Mouse (Mus musculus) stomach, embryonic 14.5 days (tissue): ENCODE measurements at regions not wholly inside any gene's neighbourhood (a gene's known extent, or its start where the extent isn't known, plus 50 kb on each side); places are given as distances from the start of the nearest gene placed in this dataset.

ENCODE experiments used
- ATAC-seq: fragments of 200-750 bp; cut with Nextera tagmentation; 2 replicates; pipeline ENCODE4 v1.8.0; 2017; ENCODE audit warnings: low read depth, moderate TSS enrichment; ENCODE audit not compliant: insufficient number of reproducible peaks, insufficient read depth, low FRiP score
- H3K27ac ChIP-seq: fragments of 300-500 bp; sonication (generic); 2 replicates; pipeline ENCODE4 v1.5.1; 2014; ENCODE audit warnings: mild to moderate bottlenecking, low read length, moderate library complexity, mixed read lengths
- H3K27me3 ChIP-seq: fragments of 300-500 bp; sonication (generic); 2 replicates; pipeline ENCODE4 v1.6.1; 2014; ENCODE audit warnings: low read length, control low read depth, mixed read lengths; ENCODE audit not compliant: control insufficient read depth, insufficient read depth
- H3K36me3 ChIP-seq: fragments of 300-500 bp; sonication (generic); 2 replicates; pipeline ENCODE4 v1.6.1; 2014; ENCODE audit warnings: mild to moderate bottlenecking, control low read depth, low read length, moderate library complexity, mixed read lengths; ENCODE audit not compliant: control insufficient read depth, insufficient read depth
- H3K4me1 ChIP-seq: fragments of 300-500 bp; sonication (generic); 2 replicates; pipeline ENCODE4 v1.6.1; 2014; ENCODE audit warnings: low read length, control low read depth, mixed read lengths; ENCODE audit not compliant: control insufficient read depth, insufficient read depth
- H3K4me2 ChIP-seq: fragments of 300-500 bp; sonication (generic); replicated peaks from 2 replicates; pipeline ENCODE4 v1.6.1; 2014; ENCODE audit warnings: low read depth, low read length, control low read depth
- H3K4me3 ChIP-seq: fragments of 300-500 bp; sonication (generic); 2 replicates; pipeline ENCODE4 v1.5.1; 2014; ENCODE audit warnings: low read depth, low read length, control low read depth
- H3K9ac ChIP-seq: fragments of 300-500 bp; sonication (generic); replicated peaks from 2 replicates; pipeline ENCODE4 v1.6.1; 2014; ENCODE audit warnings: low read depth, mild to moderate bottlenecking, control low read depth, low read length, moderate library complexity, mixed read lengths
- H3K9me3 ChIP-seq: fragments of 300-500 bp; sonication (generic); 2 replicates; pipeline ENCODE4 v1.6.1; 2016; ENCODE audit warnings: low read depth, low read length, control low read depth; ENCODE audit not compliant: control insufficient read depth
- WGBS: fragments of 180-500 bp; shearing (Covaris S2); extraction: QIAGEN DNeasy Blood & Tissue Kit; methylation state at CpG from one replicate; pipeline ENCODE4 v1.1.7; 2014; 5-methylcytosine and 5-hydroxymethylcytosine counted together

DNA sequence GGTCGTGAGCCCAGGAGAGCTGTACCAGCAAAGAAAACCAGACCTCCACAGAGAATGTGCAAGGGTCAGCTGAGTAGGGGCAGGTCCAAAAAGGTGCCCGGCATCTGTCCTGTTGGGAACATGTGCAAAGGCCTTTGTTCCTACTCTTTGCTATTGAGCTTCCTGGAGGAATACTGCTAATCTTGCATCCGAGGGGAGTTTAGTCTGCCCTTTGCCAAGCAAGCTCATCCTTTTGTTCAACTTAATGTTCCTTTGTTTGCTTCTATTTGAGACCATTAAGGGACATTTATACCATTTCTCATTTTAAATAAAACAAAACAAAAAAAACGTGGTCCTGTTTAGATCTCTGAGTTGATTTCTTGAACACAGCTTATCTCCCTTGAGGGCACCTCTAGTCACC, 166.6 kb downstream of the Dact1 start:
- Histone ChIP-seq H3K27ac (no peak overlapping the region), H3K9ac (no peak overlapping the region)
- 42% methylated on average over 4 of the region's 4 CpGs for WGBS

DNA sequence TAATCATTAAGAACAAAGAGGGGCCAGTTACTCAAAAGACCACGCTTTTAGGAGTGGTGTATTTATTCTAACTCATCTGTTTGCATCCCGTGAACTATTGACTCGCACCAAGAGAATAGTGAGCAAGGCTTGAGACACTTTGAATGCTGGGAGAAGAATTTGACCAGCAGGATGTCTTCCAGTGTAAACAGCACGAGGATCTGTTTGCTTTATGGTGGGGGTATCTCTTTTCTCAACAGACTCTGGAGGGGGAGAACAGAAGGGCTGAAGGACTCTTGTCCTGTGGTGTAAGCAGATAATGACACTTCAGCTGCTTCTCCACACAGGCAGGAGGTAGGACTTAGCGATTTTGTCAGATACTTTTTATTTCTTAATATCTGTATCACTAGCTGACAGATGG, 168.0 kb downstream of the Dact1 start:
- no peak for ATAC-seq
- H3K36me3 ChIP-seq = no peaks in the 10 kb centered on the region
- 14% methylated on average over 5 of the region's 5 CpGs for WGBS
- no peaks in the 10 kb centered on the region for H3K9me3 ChIP-seq
- no peak overlapping the region for H3K4me2 ChIP-seq
- H3K9ac ChIP-seq = no peak overlapping the region
- H3K27me3 ChIP-seq = no peaks in the 10 kb centered on the region
- no peak overlapping the region for H3K27ac ChIP-seq
- peaks cover 13% of the 10 kb centered on the region for H3K4me1 ChIP-seq
- no peak overlapping the region for H3K4me3 ChIP-seq

More for the DNA sequence above, 166.6 kb downstream of the Dact1 start:
- H3K9me3 ChIP-seq = no peaks in the 10 kb centered on the region
- H3K27me3 ChIP-seq = no peaks in the 10 kb centered on the region
- no peak overlapping the region for H3K4me2 ChIP-seq
- no peaks in the 10 kb centered on the region for H3K36me3 ChIP-seq
- H3K4me3 ChIP-seq = no peak overlapping the region
- no peak for ATAC-seq
- H3K4me1 ChIP-seq = peaks cover 8% of the 10 kb centered on the region; the same call in 1 of the 2 replicates

DNA sequence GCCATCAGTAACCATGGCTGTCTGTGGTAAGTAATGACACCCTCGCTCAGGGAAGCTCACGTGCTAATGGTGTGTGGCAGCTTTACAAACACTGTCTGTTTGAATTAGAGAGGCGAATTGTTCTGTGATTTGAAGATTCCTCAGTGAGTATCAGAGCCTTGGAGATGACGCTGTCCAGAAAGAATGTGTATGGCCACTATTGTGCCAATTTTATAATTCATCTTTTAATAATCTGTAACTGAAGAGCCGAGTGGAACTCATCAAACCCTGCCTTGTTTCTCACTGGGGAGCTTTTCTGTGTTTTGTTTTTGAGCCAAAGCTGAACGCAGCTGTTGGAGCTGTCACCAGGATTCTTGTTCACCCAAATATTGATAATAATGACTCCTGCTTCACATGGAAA, 171.7 kb downstream of the Dact1 start:
- Histone ChIP-seq H3K4me1 (peaks cover 13% of the 10 kb centered on the region), H3K27ac (peak overlapping the region; percentile 77), H3K9me3 (no peaks in the 10 kb centered on the region), H3K4me3 (no peak overlapping the region), H3K27me3 (no peaks in the 10 kb centered on the region), H3K4me2 (no peak overlapping the region), H3K36me3 (no peaks in the 10 kb centered on the region), H3K9ac (no peak overlapping the region)
- ATAC-seq = peak; percentile 57; the same call in 1 of the 2 replicates
- WGBS = 19% methylated on average over 6 of the region's 6 CpGs

- Histone ChIP-seq H3K4me3 (no peak overlapping the region), H3K4me1 (peaks cover 13% of the 10 kb centered on the region), H3K9ac (no peak overlapping the region), H3K27me3 (no peaks in the 10 kb centered on the region), H3K36me3 (no peaks in the 10 kb centered on the region), H3K9me3 (no peaks in the 10 kb centered on the region), H3K4me2 (no peak overlapping the region), H3K27ac (peak overlapping the region; percentile 77)
- 47% methylated on average over 9 of the region's 9 CpGs for whole genome bisulfite sequencing
- ATAC-seq = peak; percentile 26; the same call in 1 of the 2 replicates
Measured at GRCm38 (mm10) chr12:71481899-71482593, 172.4 kb downstream of the Dact1 start.

DNA sequence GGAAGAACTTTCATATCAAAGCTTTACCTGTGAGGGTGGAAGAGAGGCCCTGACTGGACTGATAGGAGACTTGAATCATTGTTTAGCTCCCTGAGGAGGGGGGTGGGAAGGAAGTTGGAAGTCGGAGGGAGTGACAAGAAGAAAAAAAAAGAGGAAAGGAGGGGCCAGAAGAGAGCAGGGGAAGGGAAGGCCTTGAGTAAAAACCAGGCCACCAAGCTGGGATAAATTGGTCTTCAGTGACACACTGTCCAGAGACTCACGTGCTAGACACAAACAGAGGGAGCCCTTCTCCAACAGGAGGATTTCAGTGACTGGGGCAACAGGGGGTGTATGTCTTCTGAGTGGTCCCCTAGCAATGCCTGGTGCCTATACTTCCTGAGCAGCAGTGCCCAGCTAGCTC, 172.9 kb downstream of the Dact1 start:
- no peak overlapping the region for H3K4me3 ChIP-seq
- no peaks in the 10 kb centered on the region for H3K27me3 ChIP-seq
- H3K4me1 ChIP-seq = peaks cover 13% of the 10 kb centered on the region
- ATAC-seq = no peak
- no peaks in the 10 kb centered on the region for H3K36me3 ChIP-seq
- 19% methylated on average over 2 of the region's 2 CpGs for WGBS
- H3K27ac ChIP-seq = peak overlapping the region; percentile 77
- H3K9ac ChIP-seq = no peak overlapping the region
- H3K9me3 ChIP-seq = no peaks in the 10 kb centered on the region
- no peak overlapping the region for H3K4me2 ChIP-seq

- Histone ChIP-seq H3K4me2 (no peak overlapping the region), H3K9ac (no peak overlapping the region), H3K36me3 (no peaks in the 10 kb centered on the region), H3K4me3 (no peak overlapping the region), H3K4me1 (peaks cover 13% of the 10 kb centered on the region), H3K27me3 (no peaks in the 10 kb centered on the region), H3K27ac (no peak overlapping the region), H3K9me3 (no peaks in the 10 kb centered on the region)
- WGBS = 84% methylated on average over 7 of the region's 7 CpGs
- no peak for ATAC-seq
Measured at GRCm38 (mm10) chr12:71483536-71484165, 174.0 kb downstream of the Dact1 start.

DNA sequence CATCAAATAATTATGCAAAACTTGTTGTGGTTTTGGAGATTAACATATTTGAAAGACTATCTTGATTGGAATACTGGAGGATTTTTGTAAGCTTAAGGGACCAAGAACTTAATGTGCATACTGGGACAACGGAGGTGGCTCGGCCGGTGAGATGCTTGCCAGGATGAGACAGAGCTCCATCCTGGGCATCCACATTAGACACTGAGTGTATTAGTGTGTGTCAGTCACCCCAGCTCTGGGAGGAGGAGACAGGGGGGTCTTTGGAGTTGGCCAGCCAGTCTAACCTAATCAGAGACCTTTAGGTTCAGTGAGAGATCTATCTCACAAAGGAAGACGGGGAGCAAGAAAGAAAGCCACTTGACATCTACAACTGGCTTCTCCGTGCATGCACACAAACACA, 174.6 kb downstream of the Dact1 start:
- no peak overlapping the region for H3K4me3 ChIP-seq
- H3K36me3 ChIP-seq = no peaks in the 10 kb centered on the region
- H3K4me1 ChIP-seq = peaks cover 13% of the 10 kb centered on the region
- WGBS = 95% methylated on average over 5 of the region's 5 CpGs
- no peak overlapping the region for H3K27ac ChIP-seq
- H3K9me3 ChIP-seq = no peaks in the 10 kb centered on the region
- H3K4me2 ChIP-seq = no peak overlapping the region
- no peaks in the 10 kb centered on the region for H3K27me3 ChIP-seq
- no peak for ATAC-seq
- H3K9ac ChIP-seq = no peak overlapping the region

GRCm38 (mm10) chr12:71486078-71486477, 176.4 kb downstream of the Dact1 start:
- H3K4me2 ChIP-seq = no peak overlapping the region
- H3K4me3 ChIP-seq = no peak overlapping the region
- WGBS = 83% methylated on average over 12 of the region's 12 CpGs
- no peak overlapping the region for H3K27ac ChIP-seq
- H3K9ac ChIP-seq = no peak overlapping the region
- ATAC-seq = no peak
- no peaks in the 10 kb centered on the region for H3K27me3 ChIP-seq
- no peaks in the 10 kb centered on the region for H3K36me3 ChIP-seq
- peaks cover 16% of the 10 kb centered on the region for H3K4me1 ChIP-seq
- H3K9me3 ChIP-seq = no peaks in the 10 kb centered on the region
